Mouse (Mus musculus): Measurements from ENCODE around the gene Suz12. TPM values are rescaled to one million over a fixed set of nuclear protein-coding genes. Genes with fewer than 3 reads are reported as not detected.
"Not testable (repeated sequence)": the region's sequence is repeated elsewhere in the genome, so short reads cannot be mapped to it uniquely, and the experiment has no call there.

Gene Suz12
- polyA plus RNA-seq, 1 experiment from 2014 or later: 10.5 TPM

- H3K4me2 ChIP-seq: peak overlapping the region; percentile 96
- H3K9ac ChIP-seq: peak overlapping the region; percentile 58
- ATAC-seq (ENCODE audit: low FRiP score, low read depth): peak; percentile 45; the same call in 1 of the 2 replicates
- peaks cover 19% of the 10 kb centered on the region for H3K4me1 ChIP-seq (replicated peaks)
- under 1% methylated on average over 41 of the region's 41 CpGs for WGBS
- H3K27me3 ChIP-seq: peaks cover 9% of the 10 kb centered on the region; the same call in 1 of the 2 replicates
- peak overlapping the region; percentile 62 for H3K4me3 ChIP-seq
- H3K9me3 ChIP-seq: no peaks in the 10 kb centered on the region
- no peaks in the 10 kb centered on the region for H3K36me3 ChIP-seq
- H3K27ac ChIP-seq (replicated peaks): peak overlapping the region; percentile 42; the same call in 1 of the 2 replicates
Observed at GRCm38 (mm10) chr11:79973626-79974476, 19.1 kb upstream of the Suz12 start.

DNA sequence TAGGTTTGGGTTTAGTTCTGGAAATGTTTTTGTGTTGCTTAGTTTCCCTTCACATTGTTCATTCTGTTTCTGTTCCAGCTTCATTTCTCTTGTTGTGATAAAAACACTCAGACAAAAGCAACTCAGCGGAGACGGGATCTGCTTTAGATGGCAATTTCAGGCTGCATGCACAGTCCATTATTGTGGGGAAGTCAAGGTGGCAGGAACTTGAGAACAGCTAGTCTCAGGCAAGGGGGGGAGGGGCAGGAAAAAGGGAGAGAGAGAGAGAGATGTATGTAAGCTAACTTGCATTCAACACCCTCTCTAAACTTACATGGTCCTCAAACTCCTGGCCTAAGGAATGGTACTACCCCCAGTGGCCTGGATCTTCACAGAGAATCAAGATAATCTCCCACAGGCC is 17.5 kb upstream of the Suz12 start:
- Histone ChIP-seq H3K9me3 (no peaks in the 10 kb centered on the region), H3K4me1 (replicated peaks) (peaks cover 19% of the 10 kb centered on the region), H3K27me3 (peaks cover 9% of the 10 kb centered on the region; the same call in 1 of the 2 replicates), H3K4me3 (no peak overlapping the region), H3K9ac (no peak overlapping the region), H3K27ac (replicated peaks) (no peak overlapping the region), H3K36me3 (no peaks in the 10 kb centered on the region), H3K4me2 (no peak overlapping the region)
- no peak for ATAC-seq (ENCODE audit: low FRiP score, low read depth)
- 28% methylated on average over 2 of the region's 2 CpGs for WGBS

DNA sequence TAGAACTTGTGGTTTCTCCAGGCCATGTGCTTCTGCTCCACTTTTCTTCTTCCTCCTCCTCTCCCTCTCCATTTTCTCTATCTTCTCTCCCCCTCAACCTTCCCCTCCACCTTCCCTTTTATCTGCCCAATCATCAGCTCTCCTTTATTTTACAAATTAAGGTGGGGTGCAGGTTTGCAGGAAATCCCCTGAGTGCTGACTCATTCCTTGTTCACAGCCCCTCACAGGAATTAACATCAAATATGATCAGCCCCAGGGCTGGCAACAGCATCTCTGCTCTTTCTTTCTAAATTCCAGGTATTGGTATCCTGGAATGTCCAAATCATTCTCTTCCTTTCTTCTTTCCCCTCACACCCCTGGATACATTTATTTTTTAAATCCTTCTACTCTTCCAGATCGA is 16.7 kb upstream of the Suz12 start:
- Histone ChIP-seq H3K4me3 (no peak overlapping the region), H3K36me3 (no peaks in the 10 kb centered on the region), H3K4me1 (replicated peaks) (peaks cover 19% of the 10 kb centered on the region), H3K4me2 (no peak overlapping the region), H3K27ac (replicated peaks) (no peak overlapping the region), H3K9ac (no peak overlapping the region), H3K27me3 (peaks cover 9% of the 10 kb centered on the region; the same call in 1 of the 2 replicates), H3K9me3 (no peaks in the 10 kb centered on the region)
- no peak for ATAC-seq (ENCODE audit: low FRiP score, low read depth)
- WGBS: 92% methylated on average over 1 of the region's 1 CpGs

GRCm38 (mm10) chr11:79976645-79977044 is 16.3 kb upstream of the Suz12 start:
- not testable (repeated sequence) for H3K9ac ChIP-seq; H3K27ac ChIP-seq (replicated peaks); H3K4me2 ChIP-seq; H3K4me3 ChIP-seq; ATAC-seq (ENCODE audit: low FRiP score, low read depth); H3K9me3 ChIP-seq; H3K36me3 ChIP-seq; H3K27me3 ChIP-seq
- peaks cover 19% of the 10 kb centered on the region for H3K4me1 ChIP-seq (replicated peaks)
- 82% methylated on average over 6 of the region's 6 CpGs for WGBS

- H3K27ac ChIP-seq (replicated peaks); H3K4me2 ChIP-seq; H3K9me3 ChIP-seq; H3K36me3 ChIP-seq; H3K4me3 ChIP-seq; H3K27me3 ChIP-seq; H3K9ac ChIP-seq; ATAC-seq (ENCODE audit: low FRiP score, low read depth): not testable (repeated sequence)
- 97% methylated on average over 14 of the region's 14 CpGs for WGBS
- H3K4me1 ChIP-seq (replicated peaks): peaks cover 19% of the 10 kb centered on the region
Observed at GRCm38 (mm10) chr11:79977061-79977460, 15.8 kb upstream of the Suz12 start.

DNA sequence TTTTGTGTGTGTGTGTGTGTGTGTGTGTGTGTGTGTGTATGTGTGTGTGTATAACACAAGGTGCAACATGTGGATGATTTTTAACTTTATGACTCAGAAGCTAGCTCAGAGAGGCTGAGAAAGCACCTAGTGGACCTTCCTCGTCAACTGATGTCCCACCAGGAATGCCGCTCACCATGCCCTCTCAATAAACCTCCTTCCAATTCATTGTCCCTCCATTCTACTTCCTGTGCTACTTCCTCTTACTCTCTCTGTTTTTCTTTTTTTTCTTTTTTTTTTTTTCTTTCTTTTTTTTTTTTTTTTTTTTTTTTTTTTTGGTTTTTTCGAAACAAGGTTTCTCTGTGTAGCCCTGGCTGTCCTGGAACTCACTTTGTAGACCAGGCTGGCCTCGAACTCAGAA is 15.2 kb upstream of the Suz12 start:
- H3K9ac ChIP-seq; H3K27me3 ChIP-seq; H3K4me2 ChIP-seq; H3K9me3 ChIP-seq; ATAC-seq (ENCODE audit: low FRiP score, low read depth); H3K4me3 ChIP-seq; H3K36me3 ChIP-seq; H3K27ac ChIP-seq (replicated peaks): not testable (repeated sequence)
- H3K4me1 ChIP-seq (replicated peaks): peaks cover 19% of the 10 kb centered on the region
- 94% methylated on average over 3 of the region's 4 CpGs for WGBS

GRCm38 (mm10) chr11:79986886-79987285 is 6.0 kb upstream of the Suz12 start:
- no peaks in the 10 kb centered on the region for H3K27me3 ChIP-seq
- no peak overlapping the region for H3K4me2 ChIP-seq
- WGBS: 93% methylated on average over 4 of the region's 4 CpGs
- H3K4me1 ChIP-seq (replicated peaks): no peaks in the 10 kb centered on the region
- H3K27ac ChIP-seq (replicated peaks): no peak overlapping the region
- no peak overlapping the region for H3K4me3 ChIP-seq
- H3K36me3 ChIP-seq: no peaks in the 10 kb centered on the region
- H3K9ac ChIP-seq: no peak overlapping the region
- no peak for ATAC-seq (ENCODE audit: low FRiP score, low read depth)
- no peaks in the 10 kb centered on the region for H3K9me3 ChIP-seq

- H3K4me2 ChIP-seq: no peak overlapping the region
- 89% methylated on average over 3 of the region's 3 CpGs for WGBS
- H3K9ac ChIP-seq: no peak overlapping the region
Observed at GRCm38 (mm10) chr11:79987896-79988295, 5.0 kb upstream of the Suz12 start.

DNA sequence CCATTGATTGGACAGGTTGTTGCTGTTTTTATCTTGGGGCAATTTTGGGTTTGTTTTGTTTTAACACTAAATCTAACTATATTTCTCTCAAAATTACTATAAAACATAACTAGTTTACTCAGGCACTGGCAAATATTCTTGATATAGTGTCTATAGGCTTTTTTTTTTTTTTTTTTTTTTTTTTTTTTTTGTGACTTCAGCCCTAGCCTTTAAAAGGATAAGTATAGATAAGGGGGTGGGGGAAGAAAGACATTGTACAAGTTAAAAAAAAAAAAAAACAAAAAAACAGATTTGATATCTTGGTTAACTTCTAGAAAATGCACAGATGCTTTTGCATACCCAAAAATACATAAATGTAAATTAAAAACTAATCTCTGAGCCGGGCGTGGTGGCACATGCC is 2.8 kb upstream of the Suz12 start:
- Histone ChIP-seq H3K4me1 (replicated peaks) (peaks cover 4% of the 10 kb centered on the region; the same call in 1 of the 2 replicates), H3K9me3 (no peaks in the 10 kb centered on the region), H3K9ac (no peak overlapping the region), H3K27me3 (no peaks in the 10 kb centered on the region), H3K36me3 (no peaks in the 10 kb centered on the region), H3K27ac (replicated peaks) (no peak overlapping the region), H3K4me2 (no peak overlapping the region), H3K4me3 (no peak overlapping the region)
- ATAC-seq (ENCODE audit: low FRiP score, low read depth): no peak
- WGBS: 96% methylated on average over 2 of the region's 2 CpGs

More at GRCm38 (mm10) chr11:79987896-79988295, 5.0 kb upstream of the Suz12 start:
- Histone ChIP-seq H3K4me3 (no peak overlapping the region), H3K36me3 (no peaks in the 10 kb centered on the region), H3K9me3 (no peaks in the 10 kb centered on the region), H3K27ac (replicated peaks) (no peak overlapping the region), H3K27me3 (no peaks in the 10 kb centered on the region), H3K4me1 (replicated peaks) (no peaks in the 10 kb centered on the region)
- no peak for ATAC-seq (ENCODE audit: low FRiP score, low read depth)

- H3K4me2 ChIP-seq: no peak overlapping the region
- H3K27ac ChIP-seq (replicated peaks): no peak overlapping the region
- no peak for ATAC-seq (ENCODE audit: low FRiP score, low read depth)
- H3K4me1 ChIP-seq (replicated peaks): peaks cover 7% of the 10 kb centered on the region; the same call in 1 of the 2 replicates
- H3K36me3 ChIP-seq: 0 out of 2 replicates have a peak, but pooled peaks cover 4% of the 10 kb centered on the region
- 94% methylated on average over 5 of the region's 5 CpGs for WGBS
- no peaks in the 10 kb centered on the region for H3K27me3 ChIP-seq
- no peak overlapping the region for H3K9ac ChIP-seq
- H3K4me3 ChIP-seq: no peak overlapping the region
- no peaks in the 10 kb centered on the region for H3K9me3 ChIP-seq
Observed at GRCm38 (mm10) chr11:79991600-79991999, 1.3 kb upstream of the Suz12 start.

DNA sequence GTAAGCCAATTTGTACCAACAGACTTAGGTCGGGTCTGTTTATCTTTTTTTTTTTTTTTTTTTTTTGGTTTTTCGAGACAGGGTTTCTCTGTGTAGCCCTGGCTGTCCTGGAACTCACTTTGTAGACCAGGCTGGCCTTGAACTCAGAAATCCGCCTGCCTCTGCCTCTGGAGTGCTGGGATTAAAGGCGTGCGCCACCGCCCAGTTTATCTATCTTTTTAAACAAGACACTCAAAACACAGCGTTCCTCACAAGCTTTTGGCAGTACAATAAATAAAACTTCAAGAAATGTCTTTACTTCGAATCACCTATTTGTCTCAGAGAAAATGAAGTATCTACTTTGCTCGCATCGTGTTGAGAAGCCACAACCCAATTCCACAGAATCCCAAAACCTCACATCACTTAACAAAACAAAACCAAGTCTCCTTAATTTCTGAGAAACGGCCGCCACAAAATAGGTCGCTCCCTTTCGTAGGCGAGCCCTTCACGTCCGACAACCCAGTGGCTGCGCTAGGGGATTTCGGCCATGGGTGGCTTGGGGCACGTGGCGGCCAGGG is 793 bp upstream of the Suz12 start:
- Histone ChIP-seq H3K9me3 (no peaks in the 10 kb centered on the region), H3K4me2 (peak overlapping the region; percentile 86), H3K27me3 (no peaks in the 10 kb centered on the region), H3K27ac (replicated peaks) (peak overlapping the region; percentile 83), H3K36me3 (0 out of 2 replicates have a peak, but pooled peaks cover 4% of the 10 kb centered on the region), H3K9ac (peak overlapping the region; percentile 48), H3K4me1 (replicated peaks) (peaks cover 7% of the 10 kb centered on the region; the same call in 1 of the 2 replicates), H3K4me3 (peak overlapping the region; percentile 97)
- ATAC-seq (ENCODE audit: low FRiP score, low read depth): no peak
- WGBS: 29% methylated on average over 20 of the region's 21 CpGs
